12 mouse cellular contexts compared by ENCODE assay signal in genomic region chr5:107498806-107499310, GRCm38 (mm10). TPM values are rescaled to one million over a fixed set of nuclear protein-coding genes. Genes with fewer than 3 reads are reported as not detected.
DNase-seq lines count a peak whose midpoint lies in the region; ATAC-seq and TF ChIP-seq lines count a peak whose summit lies in the region.
"Had no signal": no experiment of that assay in that cellular context is flagged by ENCODE, and none has a peak within 500 bp of the region (broad histone marks: within the 10 kb centered on the region; RNA-seq: fewer than 3 reads in every experiment).

No protein-coding gene starts in this region.

- TF ChIP-seq POLR2A in brain, embryonic 14.5 days (IDR thresholded peaks at IDR 0.05; ENCODE audit: borderline replicate concordance, extremely low read depth, insufficient read depth, insufficient read length, poor library complexity, severe bottlenecking) = no peak

- WGBS in forebrain, embryonic 11.5 days = 64% methylated on average over 5 of the region's 5 CpGs
- 68% methylated on average over 5 of the region's 5 CpGs for WGBS in forebrain, embryonic 10.5 days
- WGBS in hindbrain, embryonic 10.5 days = 66% methylated on average over 5 of the region's 5 CpGs
- WGBS in lung, postnatal 0 days = 68% methylated on average over 5 of the region's 5 CpGs

- no peaks in the 10 kb centered on the region for H3K36me3 ChIP-seq in forebrain, embryonic 11.5 days (ENCODE audit: control insufficient read depth, insufficient read depth, low read length)
- H3K36me3 ChIP-seq in forebrain, embryonic 10.5 days (replicated peaks) = peaks cover 9% of the 10 kb centered on the region
- H3K36me3 ChIP-seq in hindbrain, embryonic 10.5 days = peaks cover 10% of the 10 kb centered on the region
- H3K36me3 ChIP-seq in lung, postnatal 0 days (ENCODE audit: insufficient read depth, low read length) = no peaks in the 10 kb centered on the region

- no peaks in the 10 kb centered on the region; the same call in 1 of the 2 replicates for H3K9me3 ChIP-seq in forebrain, embryonic 11.5 days (ENCODE audit: control insufficient read depth, low read length)
- H3K9me3 ChIP-seq in forebrain, embryonic 10.5 days = no peaks in the 10 kb centered on the region
- peaks cover 3% of the 10 kb centered on the region; the same call in 1 of the 2 replicates for H3K9me3 ChIP-seq in hindbrain, embryonic 10.5 days
- H3K9me3 ChIP-seq in lung, postnatal 0 days (ENCODE audit: low read length) = no peaks in the 10 kb centered on the region

- no peak overlapping the region for H3K27ac ChIP-seq in forebrain, embryonic 11.5 days (ENCODE audit: low read depth, low read length)
- H3K27ac ChIP-seq in forebrain, embryonic 10.5 days = no peak overlapping the region
- no peak overlapping the region for H3K27ac ChIP-seq in hindbrain, embryonic 10.5 days
- no peak overlapping the region for H3K27ac ChIP-seq in lung, postnatal 0 days (ENCODE audit: low read length)
- H3K27ac ChIP-seq: limb, embryonic 13.5 days had no signal

- TF ChIP-seq CTCF in brain, embryonic 14.5 days (IDR thresholded peaks at IDR 0.05; ENCODE audit: borderline replicate concordance, extremely low read depth, insufficient read depth, insufficient read length) = no peak
- no peak for TF ChIP-seq CTCF in lung, postnatal 0 days (IDR thresholded peaks at IDR 0.05)

- TF ChIP-seq EP300 in lung, postnatal 0 days (IDR thresholded peaks at IDR 0.05) = no peak

- 0 out of 2 replicates have a peak overlapping the region, but pooled peaks have one; percentile 12 for H3K9ac ChIP-seq in forebrain, embryonic 11.5 days (ENCODE audit: low read length)
- no peak overlapping the region for H3K9ac ChIP-seq in lung, postnatal 0 days (replicated peaks; ENCODE audit: low read depth)
- H3K9ac ChIP-seq: embryonic facial prominence, embryonic 13.5 days; limb, embryonic 13.5 days had no signal

- H3K4me2 ChIP-seq in forebrain, embryonic 11.5 days (ENCODE audit: low read depth, low read length, severe bottlenecking) = peak overlapping the region; percentile 27; the same call in 1 of the 2 replicates
- no peak overlapping the region for H3K4me2 ChIP-seq in lung, postnatal 0 days (replicated peaks; ENCODE audit: low read depth, low read length)
- H3K4me2 ChIP-seq: embryonic facial prominence, embryonic 13.5 days; limb, embryonic 13.5 days had no signal

- no peaks in the 10 kb centered on the region for H3K27me3 ChIP-seq in forebrain, embryonic 11.5 days (ENCODE audit: control insufficient read depth, insufficient read depth, low read length)
- H3K27me3 ChIP-seq in forebrain, embryonic 10.5 days (ENCODE audit: poor library complexity, severe bottlenecking) = no peaks in the 10 kb centered on the region
- H3K27me3 ChIP-seq in hindbrain, embryonic 10.5 days (ENCODE audit: insufficient read depth, poor library complexity, severe bottlenecking) = no peaks in the 10 kb centered on the region
- no peaks in the 10 kb centered on the region for H3K27me3 ChIP-seq in lung, postnatal 0 days (replicated peaks; ENCODE audit: insufficient read depth, low read length)
- H3K27me3 ChIP-seq: embryonic facial prominence, embryonic 13.5 days; limb, embryonic 13.5 days had no signal

- no peak for DNase-seq in forebrain, embryonic 11.5 days (ENCODE audit: low spot score)
- no peak for DNase-seq in forebrain, embryonic 10.5 days (ENCODE audit: extremely low spot score, low spot score)
- DNase-seq in brain, embryonic 14.5 days (ENCODE audit: low read depth) = peak; percentile 26
- DNase-seq in hindbrain, embryonic 10.5 days (ENCODE audit: low spot score) = no peak
- DNase-seq in naive thymus-derived CD4-positive, alpha-beta T cell, adult 2 months (ENCODE audit: low read depth) = peak; percentile 43
- no peak for DNase-seq in heart, postnatal 4 days
- no peak for DNase-seq in lung, postnatal 0 days (ENCODE audit: low spot score)
- DNase-seq in urinary bladder, postnatal 25 days (ENCODE audit: low spot score) = no peak
- DNase-seq: lung, postnatal 14 days had no signal

- ATAC-seq in forebrain, embryonic 11.5 days (replicated peaks; ENCODE audit: low FRiP score) = no peak
- ATAC-seq in lung, postnatal 0 days = no peak

- 0 out of 2 replicates have a peak overlapping the region, but pooled peaks have one; percentile 6 for H3K4me3 ChIP-seq in forebrain, embryonic 11.5 days (ENCODE audit: low read depth, low read length)
- no peak overlapping the region for H3K4me3 ChIP-seq in forebrain, embryonic 10.5 days
- H3K4me3 ChIP-seq in hindbrain, embryonic 10.5 days = 0 out of 2 replicates have a peak overlapping the region, but pooled peaks have one; percentile 11
- H3K4me3 ChIP-seq in lung, postnatal 0 days (ENCODE audit: low read depth, low read length) = no peak overlapping the region
- H3K4me3 ChIP-seq: embryonic facial prominence, embryonic 13.5 days; limb, embryonic 13.5 days had no signal

- H3K4me1 ChIP-seq in forebrain, embryonic 11.5 days (replicated peaks; ENCODE audit: control insufficient read depth, insufficient read depth, low read length) = peaks cover 7% of the 10 kb centered on the region
- H3K4me1 ChIP-seq in forebrain, embryonic 10.5 days = peaks cover 20% of the 10 kb centered on the region
- peaks cover 5% of the 10 kb centered on the region; the same call in 1 of the 2 replicates for H3K4me1 ChIP-seq in hindbrain, embryonic 10.5 days (replicated peaks)
- no peaks in the 10 kb centered on the region for H3K4me1 ChIP-seq in lung, postnatal 0 days (ENCODE audit: insufficient read depth, low read depth, low read length)
- H3K4me1 ChIP-seq: embryonic facial prominence, embryonic 13.5 days had no signal

RNA-seq across cellular contexts. Expression of gene Gm42669, which starts 8.6 kb away (rescaled TPM):
- polyA plus RNA-seq in forebrain, embryonic 11.5 days (2014; fragmentation: Nextera tagmentation; extraction: Ambion mirVana) = 0.48 and 0.63 TPM in 2 replicates
- 0.31 and 0.41 TPM in 2 replicates for polyA plus RNA-seq in forebrain, embryonic 10.5 days (2016; fragmentation: Nextera tagmentation; extraction: Ambion mirVana)
- polyA plus RNA-seq in brain, embryonic 14.5 days (2012; rRNA removed) = 0.16 and 0.33 TPM in 2 replicates
- 0.29 and 0.47 TPM in 2 replicates for polyA plus RNA-seq in hindbrain, embryonic 10.5 days (2016; fragmentation: Nextera tagmentation; extraction: Ambion mirVana)
- under 1 TPM in 1 of 2 experiments, not detected in 1; 0.10 TPM for total RNA-seq in heart, postnatal 4 days (2021)
- polyA plus RNA-seq in lung, postnatal 0 days (2015; fragmentation: Nextera tagmentation; extraction: Ambion mirVana) = 0.11 and 0.19 TPM in 2 replicates
- polyA plus RNA-seq: small intestine, adult 2 months had no signal

RNA-seq across cellular contexts. Expression of gene 1700028K03Rik, which starts 35.7 kb away (rescaled TPM):
- 0.16 TPM in 1 of 2 replicates, not detected in the other for polyA plus RNA-seq in forebrain, embryonic 11.5 days (2014; fragmentation: Nextera tagmentation; extraction: Ambion mirVana)
- 0.07 and 0.16 TPM in 2 replicates for polyA plus RNA-seq in forebrain, embryonic 10.5 days (2016; fragmentation: Nextera tagmentation; extraction: Ambion mirVana)
- 0.10 TPM in 2 replicates for polyA plus RNA-seq in brain, embryonic 14.5 days (2012; rRNA removed)
- polyA plus RNA-seq in hindbrain, embryonic 10.5 days (2016; fragmentation: Nextera tagmentation; extraction: Ambion mirVana) = 0.07 and 0.16 TPM in 2 replicates
- not detected for total RNA-seq in heart, postnatal 4 days (2021)
- polyA plus RNA-seq in lung, postnatal 0 days (2015; fragmentation: Nextera tagmentation; extraction: Ambion mirVana) = 0.06 and 0.18 TPM in 2 replicates
- polyA plus RNA-seq: small intestine, adult 2 months had no signal

Comparison
In these comparisons a context has a peak if more than half of its experiments do, and no peak if none do; other contexts are left out.
1. H3K4me3 ChIP-seq: peak in forebrain, embryonic 11.5 days (single experiment) and hindbrain, embryonic 10.5 days (single experiment); none in forebrain, embryonic 10.5 days (single experiment) and lung, postnatal 0 days (single experiment).
2. DNase-seq: peak in brain, embryonic 14.5 days (single experiment) and naive thymus-derived CD4-positive, alpha-beta T cell, adult 2 months (single experiment); none in forebrain, embryonic 11.5 days (single experiment), forebrain, embryonic 10.5 days (single experiment), hindbrain, embryonic 10.5 days (single experiment), heart, postnatal 4 days (single experiment), lung, postnatal 0 days (single experiment) and urinary bladder, postnatal 25 days (single experiment).